Mouse (Mus musculus): ENCODE measurements around the gene Lrrn2. TPM values are rescaled to one million over a fixed set of nuclear protein-coding genes. Genes with fewer than 3 reads are reported as not detected.

The Lrrn2 gene
- polyA plus RNA-seq, 1 experiment, result 0.17 TPM

DNA sequence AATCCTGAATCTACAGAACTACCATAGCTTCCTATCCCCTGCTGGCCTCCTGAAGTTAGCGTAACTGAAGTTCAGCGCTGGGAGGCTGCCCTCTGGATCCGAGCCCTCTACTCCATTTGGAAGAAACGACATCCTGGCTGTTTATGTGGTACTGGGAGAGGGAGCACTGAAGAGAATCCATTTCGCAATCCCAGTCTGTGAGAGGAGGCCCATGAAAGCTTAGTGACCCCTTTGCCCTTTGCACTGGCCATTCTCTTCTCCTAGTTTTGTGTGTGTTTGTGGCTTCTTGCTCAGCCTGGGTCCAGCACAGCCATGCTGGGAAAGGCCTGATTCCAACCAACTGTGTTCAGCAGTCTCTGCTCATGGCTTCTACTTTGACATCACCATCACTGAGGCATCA is 76.7 kb downstream of the Lrrn2 start:
- TF ChIP-seq E2F4 (IDR thresholded peaks at IDR 0.05; ENCODE audit: insufficient read depth), result no peak
- no peak for TF ChIP-seq CEBPB (IDR thresholded peaks at IDR 0.05; ENCODE audit: insufficient read depth, poor library complexity, severe bottlenecking)
- no peak for TF ChIP-seq MYOD1 (IDR thresholded peaks at IDR 0.05; ENCODE audit: control insufficient read depth in 1 of 3, insufficient read length in 2 of 3, low read depth in 2 of 3)
- no peak for TF ChIP-seq POLR2A (IDR thresholded peaks at IDR 0.05; ENCODE audit: insufficient read length, low read depth)
- TF ChIP-seq REST (IDR thresholded peaks at IDR 0.05; ENCODE audit: insufficient read depth, insufficient read length), result no peak
- TF ChIP-seq USF1 (IDR thresholded peaks at IDR 0.05; ENCODE audit: low read depth), result no peak
- TF ChIP-seq POLR2AphosphoS2 (IDR thresholded peaks at IDR 0.05; ENCODE audit: insufficient read length, low read depth), result no peak
- no peak overlapping the region for H3ac ChIP-seq (ENCODE audit: control insufficient read depth, insufficient read length)
- H3K27me3 ChIP-seq (ENCODE audit: control insufficient read depth, insufficient read depth, insufficient read length), result peaks cover 34% of the 10 kb centered on the region

DNA sequence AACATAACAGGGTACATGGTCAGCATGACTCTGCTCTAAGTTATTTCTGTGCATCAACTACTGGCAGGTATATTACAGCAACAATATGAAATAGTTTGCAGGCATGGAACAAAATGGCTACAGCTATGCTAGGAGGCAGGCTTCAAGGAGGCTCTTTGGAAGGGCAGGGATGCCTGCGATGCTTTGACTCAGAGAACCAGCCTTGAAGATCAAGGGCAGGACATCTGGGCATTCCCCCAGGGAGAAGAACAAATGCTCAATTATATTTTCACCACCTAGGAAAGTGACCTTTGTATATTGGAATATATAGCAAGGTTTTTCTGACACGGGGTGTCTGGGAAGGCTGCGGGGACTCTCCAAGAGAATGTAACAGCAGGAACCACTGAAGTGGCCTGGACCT is 81.7 kb downstream of the Lrrn2 start:
- no peaks in the 10 kb centered on the region for H3K79me2 ChIP-seq (ENCODE audit: control insufficient read depth, insufficient read depth)
- H3K4me2 ChIP-seq (ENCODE audit: low read depth), result no peak overlapping the region
- H3K36me3 ChIP-seq (ENCODE audit: control insufficient read depth, insufficient read depth), result no peaks in the 10 kb centered on the region
- no peak overlapping the region for H3K4me3 ChIP-seq
- TF ChIP-seq USF1 (IDR thresholded peaks at IDR 0.05; ENCODE audit: low read depth) (no peak), TCF12 (IDR thresholded peaks at IDR 0.05; ENCODE audit: insufficient read depth, poor library complexity, severe bottlenecking) (no peak)
- H3K27me3 ChIP-seq (ENCODE audit: control insufficient read depth, insufficient read depth, insufficient read length), result peaks cover 25% of the 10 kb centered on the region
- no peak overlapping the region for H3ac ChIP-seq (ENCODE audit: control insufficient read depth, insufficient read length)

More for the DNA sequence above, 76.7 kb downstream of the Lrrn2 start:
- H3K4me2 ChIP-seq (ENCODE audit: low read depth), result no peak overlapping the region
- no peak overlapping the region for H3K4me3 ChIP-seq
- no peaks in the 10 kb centered on the region for H3K36me3 ChIP-seq (ENCODE audit: control insufficient read depth, insufficient read depth)
- no peaks in the 10 kb centered on the region for H3K79me2 ChIP-seq (ENCODE audit: control insufficient read depth, insufficient read depth)

DNA sequence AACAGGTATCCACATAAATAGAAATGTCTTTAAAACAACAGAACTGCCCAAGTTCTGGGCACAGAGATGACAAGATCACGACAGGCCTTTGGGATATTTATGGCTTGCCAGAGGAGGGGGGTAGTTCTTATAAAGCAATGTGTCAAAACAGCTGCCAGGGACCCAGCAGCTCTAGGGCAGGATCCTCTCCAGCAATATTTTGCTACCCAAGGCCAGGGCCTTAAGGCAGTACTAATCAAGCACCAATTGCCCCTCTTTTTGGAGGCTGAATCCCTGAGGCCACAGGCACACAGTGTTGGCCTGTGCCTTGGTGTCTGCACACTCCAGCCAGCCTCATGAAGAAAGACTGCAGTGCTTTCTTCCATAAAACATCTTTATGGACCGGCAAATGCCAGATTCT is 84.0 kb downstream of the Lrrn2 start:
- Histone ChIP-seq H3K79me2 (ENCODE audit: control insufficient read depth, insufficient read depth) (no peaks in the 10 kb centered on the region), H3K4me2 (ENCODE audit: low read depth) (no peak overlapping the region), H3K27me3 (ENCODE audit: control insufficient read depth, insufficient read depth, insufficient read length) (peaks cover 12% of the 10 kb centered on the region), H3K36me3 (ENCODE audit: control insufficient read depth, insufficient read depth) (no peaks in the 10 kb centered on the region), H3K4me3 (no peak overlapping the region), H3ac (ENCODE audit: control insufficient read depth, insufficient read length) (no peak overlapping the region)
- TF ChIP-seq E2F4 (IDR thresholded peaks at IDR 0.05; ENCODE audit: insufficient read depth), result no peak
- TF ChIP-seq POLR2A (IDR thresholded peaks at IDR 0.05; ENCODE audit: insufficient read length, low read depth), result no peak
- TF ChIP-seq REST (IDR thresholded peaks at IDR 0.05; ENCODE audit: insufficient read depth, insufficient read length), result no peak
- no peak for TF ChIP-seq POLR2AphosphoS2 (IDR thresholded peaks at IDR 0.05; ENCODE audit: insufficient read length, low read depth)
- no peak for TF ChIP-seq MYOG (IDR thresholded peaks at IDR 0.05; ENCODE audit: control insufficient read depth in 1 of 3, insufficient read depth in 1 of 3, insufficient read length in 2 of 3, low read depth in 2 of 3)
- TF ChIP-seq MAX (IDR thresholded peaks at IDR 0.05; ENCODE audit: low read depth), result no peak
- no peak for TF ChIP-seq SRF (IDR thresholded peaks at IDR 0.05; ENCODE audit: control insufficient read depth, insufficient read length, low read depth)
- no peak for TF ChIP-seq TCF12 (IDR thresholded peaks at IDR 0.05; ENCODE audit: insufficient read depth, poor library complexity, severe bottlenecking)
- TF ChIP-seq CEBPB (IDR thresholded peaks at IDR 0.05; ENCODE audit: insufficient read depth, poor library complexity, severe bottlenecking), result no peak
- TF ChIP-seq MYOD1 (IDR thresholded peaks at IDR 0.05; ENCODE audit: control insufficient read depth in 1 of 3, insufficient read length in 2 of 3, low read depth in 2 of 3), result no peak
- no peak for TF ChIP-seq USF1 (IDR thresholded peaks at IDR 0.05; ENCODE audit: low read depth)
- no peak for TF ChIP-seq TCF3 (IDR thresholded peaks at IDR 0.05; ENCODE audit: insufficient read length, low read depth)

DNA sequence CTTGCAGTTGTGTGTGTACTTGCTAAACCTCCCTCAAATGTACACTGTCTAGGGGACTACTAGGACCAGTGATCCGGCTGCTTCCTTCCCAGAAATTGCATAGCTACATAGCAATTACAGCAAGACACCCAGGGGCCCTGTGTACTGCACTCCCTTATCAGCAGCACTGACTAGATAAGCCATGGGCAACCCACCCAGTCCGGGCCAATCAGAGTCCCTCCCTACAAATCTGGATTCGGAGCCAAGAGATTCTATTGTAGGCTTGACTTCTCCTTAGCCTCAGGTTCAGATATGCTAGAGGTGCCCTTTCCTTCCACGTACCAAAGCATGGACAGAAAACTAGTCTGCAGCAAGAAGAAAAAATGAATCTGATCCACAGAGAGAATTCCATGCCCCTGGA is 84.6 kb downstream of the Lrrn2 start:
- TF ChIP-seq E2F4 (IDR thresholded peaks at IDR 0.05; ENCODE audit: insufficient read depth) (no peak), SRF (IDR thresholded peaks at IDR 0.05; ENCODE audit: control insufficient read depth, insufficient read length, low read depth) (no peak), USF1 (IDR thresholded peaks at IDR 0.05; ENCODE audit: low read depth) (no peak), TCF12 (IDR thresholded peaks at IDR 0.05; ENCODE audit: insufficient read depth, poor library complexity, severe bottlenecking) (no peak), CEBPB (IDR thresholded peaks at IDR 0.05; ENCODE audit: insufficient read depth, poor library complexity, severe bottlenecking) (no peak), REST (IDR thresholded peaks at IDR 0.05; ENCODE audit: insufficient read depth, insufficient read length) (no peak), MYOG (IDR thresholded peaks at IDR 0.05; ENCODE audit: control insufficient read depth in 1 of 3, insufficient read depth in 1 of 3, insufficient read length in 2 of 3, low read depth in 2 of 3) (no peak), MAX (IDR thresholded peaks at IDR 0.05; ENCODE audit: low read depth) (no peak), MYOD1 (IDR thresholded peaks at IDR 0.05; ENCODE audit: control insufficient read depth in 1 of 3, insufficient read length in 2 of 3, low read depth in 2 of 3) (no peak), POLR2A (IDR thresholded peaks at IDR 0.05; ENCODE audit: insufficient read length, low read depth) (no peak), TCF3 (IDR thresholded peaks at IDR 0.05; ENCODE audit: insufficient read length, low read depth) (no peak), POLR2AphosphoS2 (IDR thresholded peaks at IDR 0.05; ENCODE audit: insufficient read length, low read depth) (no peak)

DNA sequence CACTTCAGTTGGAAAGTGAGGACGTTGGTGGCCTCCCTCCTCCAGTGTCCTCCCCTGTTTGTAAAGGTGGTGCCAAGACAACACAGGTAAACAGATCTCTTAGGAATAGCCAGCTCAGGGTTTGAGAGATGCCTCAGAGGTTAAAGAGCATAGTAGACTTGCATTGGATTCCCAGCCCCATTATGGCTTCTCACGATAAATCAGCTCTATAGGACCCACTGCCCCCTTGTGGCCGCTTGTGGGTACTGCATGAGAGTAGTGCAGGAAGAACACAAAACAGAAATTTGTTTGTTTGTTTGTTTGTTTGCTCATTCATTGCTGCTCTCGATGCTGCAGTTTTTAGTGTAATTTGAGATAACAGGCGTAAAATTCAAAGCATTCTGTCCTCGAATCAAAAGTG is 88.6 kb downstream of the Lrrn2 start:
- no peak overlapping the region for H3ac ChIP-seq (ENCODE audit: control insufficient read depth, insufficient read length)
- TF ChIP-seq REST (IDR thresholded peaks at IDR 0.05; ENCODE audit: insufficient read depth, insufficient read length), result no peak
- no peak for TF ChIP-seq POLR2AphosphoS2 (IDR thresholded peaks at IDR 0.05; ENCODE audit: insufficient read length, low read depth)
- no peak overlapping the region for H3K4me2 ChIP-seq (ENCODE audit: low read depth)

More for the DNA sequence above, 84.6 kb downstream of the Lrrn2 start:
- Histone ChIP-seq H3K4me2 (ENCODE audit: low read depth) (no peak overlapping the region), H3K4me3 (no peak overlapping the region), H3K79me2 (ENCODE audit: control insufficient read depth, insufficient read depth) (no peaks in the 10 kb centered on the region), H3K36me3 (ENCODE audit: control insufficient read depth, insufficient read depth) (no peaks in the 10 kb centered on the region), H3K27me3 (ENCODE audit: control insufficient read depth, insufficient read depth, insufficient read length) (peaks cover 12% of the 10 kb centered on the region), H3ac (ENCODE audit: control insufficient read depth, insufficient read length) (no peak overlapping the region)

More for the DNA sequence above, 88.6 kb downstream of the Lrrn2 start:
- Histone ChIP-seq H3K79me2 (ENCODE audit: control insufficient read depth, insufficient read depth) (no peaks in the 10 kb centered on the region), H3K36me3 (ENCODE audit: control insufficient read depth, insufficient read depth) (no peaks in the 10 kb centered on the region), H3K4me3 (no peak overlapping the region), H3K27me3 (ENCODE audit: control insufficient read depth, insufficient read depth, insufficient read length) (peaks cover 5% of the 10 kb centered on the region)

Data from myocyte (in vitro differentiated cells).